Mouse (Mus musculus) forebrain, embryonic 15.5 days (tissue): ENCODE data around the gene Krt36. TPM values are rescaled to one million over a fixed set of nuclear protein-coding genes. Genes with fewer than 3 reads are reported as not detected.

Source experiments
- ATAC-seq: fragments of 200-750 bp; cut with Nextera tagmentation; replicated peaks from 2 replicates; pipeline ENCODE4 v1.8.0; 2017; ENCODE audit warnings: mild to moderate bottlenecking, moderate TSS enrichment, moderate library complexity
- H3K27ac ChIP-seq: fragments of 300-500 bp; sonication (generic); replicated peaks from 2 replicates; pipeline ENCODE4 v1.5.1; 2015; ENCODE audit warnings: mild to moderate bottlenecking, inconsistent platforms
- H3K27me3 ChIP-seq: fragments of 300-500 bp; sonication (generic); 2 replicates; pipeline ENCODE4 v1.6.1; 2015; ENCODE audit warnings: inconsistent platforms
- H3K36me3 ChIP-seq: fragments of 300-500 bp; sonication (generic); 2 replicates; pipeline ENCODE4 v1.6.1; 2015; ENCODE audit warnings: mild to moderate bottlenecking, inconsistent platforms
- H3K4me1 ChIP-seq: fragments of 300-500 bp; sonication (generic); 2 replicates; pipeline ENCODE4 v1.6.1; 2015; ENCODE audit warnings: inconsistent platforms
- H3K4me2 ChIP-seq: fragments of 300-500 bp; sonication (generic); replicated peaks from 2 replicates; pipeline ENCODE4 v1.6.1; 2015; ENCODE audit warnings: mild to moderate bottlenecking, inconsistent platforms
- H3K4me3 ChIP-seq: fragments of 300-500 bp; sonication (generic); 2 replicates; pipeline ENCODE4 v1.5.1; 2015; ENCODE audit warnings: mild to moderate bottlenecking, inconsistent platforms
- H3K9ac ChIP-seq: fragments of 300-500 bp; sonication (generic); replicated peaks from 2 replicates; pipeline ENCODE4 v1.6.1; 2015; ENCODE audit warnings: mild to moderate bottlenecking, inconsistent platforms
- H3K9me3 ChIP-seq: fragments of 300-500 bp; sonication (generic); 2 replicates; pipeline ENCODE4 v1.6.1; 2016; ENCODE audit warnings: inconsistent platforms
- WGBS: fragments of 180-500 bp; shearing (Covaris S2); methylation state at CpG from one replicate; pipeline ENCODE4 v1.1.7; 2015; ENCODE audit warnings: mixed read lengths; 5-methylcytosine and 5-hydroxymethylcytosine counted together
- polyA plus RNA-seq: library from polyadenylated mRNA; unstranded; fragments of >200 nt; fragmentation: Nextera tagmentation; extraction: Ambion mirVana; gene quantifications from 2 replicates; pipeline ENCODE4 v1.2.1, GENCODE M21; 2015

Krt36 gene
- polyA plus RNA-seq, 1 experiment from 2014 or later: not detected

DNA sequence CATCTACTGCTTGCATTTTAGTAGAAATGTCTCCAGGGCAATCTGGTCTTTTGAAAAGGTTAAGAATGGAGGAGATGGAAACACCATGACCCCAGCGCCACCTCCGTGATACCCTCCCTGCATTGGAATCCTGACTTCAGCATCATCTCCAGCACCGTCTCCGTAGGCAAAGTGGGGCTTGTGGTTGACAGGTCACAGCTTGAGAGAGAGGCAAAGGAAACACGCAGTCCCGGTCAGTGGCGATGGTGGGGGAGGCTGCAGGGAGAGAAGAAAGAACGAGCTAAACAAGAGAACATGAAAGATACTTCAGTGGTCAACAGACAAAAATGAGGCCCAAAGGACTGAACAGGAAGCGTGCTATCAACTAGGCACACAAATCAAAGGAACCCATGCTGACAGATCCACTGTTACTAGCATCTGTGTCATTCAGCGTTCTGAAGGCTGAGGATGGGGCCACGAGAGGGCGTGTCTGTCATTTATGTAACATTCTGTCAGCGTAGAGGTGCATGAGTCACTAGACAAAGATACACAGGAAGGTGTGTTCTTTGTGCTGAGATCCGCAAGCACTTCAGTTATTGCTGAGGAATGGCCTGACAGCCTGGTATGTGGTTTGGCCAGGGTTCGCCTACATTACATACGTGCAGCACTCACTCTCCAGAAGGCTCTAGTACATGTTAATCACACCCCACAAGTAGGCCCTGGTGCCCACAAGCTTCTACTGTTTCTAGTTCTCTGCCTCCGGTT is 38.0 kb downstream of the Krt36 start:
- H3K36me3 ChIP-seq: no peaks in the 10 kb centered on the region
- H3K27ac ChIP-seq: no peak overlapping the region
- no peaks in the 10 kb centered on the region for H3K4me1 ChIP-seq
- 92% methylated on average over 17 of the region's 17 CpGs for WGBS
- no peak overlapping the region for H3K9ac ChIP-seq
- no peaks in the 10 kb centered on the region for H3K27me3 ChIP-seq
- H3K9me3 ChIP-seq: no peaks in the 10 kb centered on the region
- ATAC-seq: no peak
- no peak overlapping the region for H3K4me3 ChIP-seq
- no peak overlapping the region for H3K4me2 ChIP-seq

DNA sequence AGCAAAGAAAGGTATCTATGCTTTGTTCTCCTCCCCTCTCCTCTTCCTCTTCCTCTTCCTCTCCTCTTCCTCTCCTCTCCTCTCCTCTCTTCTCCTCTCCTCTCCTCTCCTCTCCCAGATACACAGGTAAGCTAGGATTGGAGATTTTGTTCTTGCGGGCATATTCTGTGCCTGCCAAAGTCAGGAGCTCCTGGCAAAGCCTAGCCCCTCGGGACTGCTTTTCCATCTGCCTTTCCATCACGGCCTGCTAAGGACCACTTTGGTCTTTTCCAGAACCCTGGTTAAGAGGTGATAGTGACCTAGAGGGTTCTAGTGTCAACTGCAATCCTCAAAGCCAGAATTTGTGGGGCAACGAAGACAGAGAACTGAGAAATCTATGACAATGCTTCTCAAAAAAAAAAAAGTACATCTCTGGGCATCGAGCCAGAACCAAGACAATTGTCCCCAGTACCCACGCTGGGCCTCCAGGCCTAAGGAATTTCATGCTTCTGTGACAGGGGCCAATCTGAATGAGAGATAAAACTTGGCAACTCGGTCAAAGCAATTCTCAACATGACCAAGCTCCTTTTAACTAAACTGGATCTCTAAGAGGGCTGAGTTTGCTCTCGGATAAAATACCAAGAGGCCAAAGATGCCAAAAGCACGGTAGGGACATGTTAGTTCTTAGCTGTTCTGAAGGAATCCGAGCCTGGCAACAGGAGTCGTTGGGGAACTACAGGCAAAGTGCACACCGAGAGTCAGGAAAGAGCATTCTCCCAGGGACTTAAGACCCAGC is 39.0 kb downstream of the Krt36 start:
- Histone ChIP-seq H3K9me3 (no peaks in the 10 kb centered on the region), H3K4me3 (no peak overlapping the region), H3K27me3 (no peaks in the 10 kb centered on the region), H3K4me1 (no peaks in the 10 kb centered on the region), H3K36me3 (no peaks in the 10 kb centered on the region), H3K4me2 (no peak overlapping the region), H3K27ac (no peak overlapping the region), H3K9ac (no peak overlapping the region)
- no peak for ATAC-seq
- 67% methylated on average over 12 of the region's 12 CpGs for WGBS

DNA sequence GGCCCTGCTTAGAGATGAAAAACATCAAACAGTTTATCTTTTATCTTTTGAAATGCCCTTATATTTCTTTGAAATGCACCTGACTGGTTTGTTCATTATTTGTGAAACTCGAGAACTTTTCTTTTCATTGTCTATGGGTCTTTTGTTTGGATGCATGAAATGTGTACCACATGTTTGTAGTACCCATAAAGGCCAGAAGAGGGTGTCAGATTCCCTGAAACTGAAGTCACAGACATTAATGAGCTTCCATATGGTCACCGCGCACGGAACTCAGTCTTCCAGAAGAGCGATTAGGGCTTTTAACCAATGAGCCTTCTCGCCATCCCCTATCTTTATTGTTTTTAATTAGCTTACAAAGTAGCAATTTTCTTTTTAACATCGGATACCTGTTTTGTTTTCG is 46.6 kb downstream of the Krt36 start:
- WGBS: 63% methylated on average over 8 of the region's 8 CpGs
- no peak for ATAC-seq
- no peak overlapping the region for H3K4me3 ChIP-seq
- H3K9me3 ChIP-seq: no peaks in the 10 kb centered on the region
- no peak overlapping the region for H3K4me2 ChIP-seq
- H3K27me3 ChIP-seq: no peaks in the 10 kb centered on the region
- no peaks in the 10 kb centered on the region for H3K36me3 ChIP-seq
- H3K27ac ChIP-seq: no peak overlapping the region
- H3K9ac ChIP-seq: no peak overlapping the region
- H3K4me1 ChIP-seq: no peaks in the 10 kb centered on the region

DNA sequence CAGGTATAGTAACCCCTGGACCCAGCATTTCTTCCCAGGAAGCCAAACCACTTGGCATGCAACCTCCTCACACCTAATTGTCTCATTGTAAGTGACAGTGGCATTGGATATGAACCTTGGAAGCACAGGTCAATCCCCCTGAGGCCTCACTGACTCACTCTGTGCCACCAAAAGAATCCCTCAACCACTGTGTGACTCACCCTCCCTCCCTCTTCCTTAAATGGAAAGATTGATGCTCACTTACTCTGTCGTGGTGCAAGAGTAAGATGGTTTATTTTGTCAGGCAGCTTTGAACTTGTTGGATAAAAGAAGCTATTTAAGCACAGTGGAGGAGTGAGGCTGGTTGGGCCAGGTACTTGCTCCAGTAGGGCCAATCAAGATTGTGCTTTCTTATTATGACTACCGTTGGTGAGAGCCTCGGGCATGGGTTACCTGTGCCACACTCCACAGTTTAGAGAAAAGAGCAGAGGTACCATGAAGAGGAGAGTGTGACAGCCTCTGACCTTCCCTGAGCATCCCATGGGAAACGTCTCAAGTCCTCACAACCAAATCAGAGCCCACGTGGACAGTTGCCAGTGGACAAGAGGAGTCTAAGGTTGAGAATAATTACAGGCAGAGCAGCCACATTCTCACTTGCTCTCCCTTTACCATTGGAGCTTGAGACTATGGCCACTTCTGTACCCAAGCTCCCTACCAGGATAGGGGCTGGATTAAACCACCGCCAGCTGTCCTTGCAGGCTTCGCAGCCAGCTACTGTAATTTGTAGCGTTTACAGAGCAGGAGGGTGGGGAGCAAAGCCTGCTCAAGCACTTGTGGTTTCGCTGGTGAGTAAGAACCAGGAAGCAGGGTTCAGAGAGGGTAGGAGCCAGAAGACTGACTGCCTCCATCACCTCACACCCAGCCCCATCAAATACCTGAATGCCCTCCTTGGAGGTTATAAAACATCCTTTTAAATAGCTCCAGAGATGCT is 49.5 kb downstream of the Krt36 start:
- H3K4me3 ChIP-seq: no peak overlapping the region
- no peak overlapping the region for H3K27ac ChIP-seq
- 80% methylated on average over 9 of the region's 9 CpGs for WGBS
- H3K36me3 ChIP-seq: no peaks in the 10 kb centered on the region
- no peaks in the 10 kb centered on the region for H3K27me3 ChIP-seq
- H3K9ac ChIP-seq: no peak overlapping the region
- no peak for ATAC-seq
- no peak overlapping the region for H3K4me2 ChIP-seq
- H3K4me1 ChIP-seq: no peaks in the 10 kb centered on the region
- no peaks in the 10 kb centered on the region for H3K9me3 ChIP-seq

Other genes with a start within 250 kb of the Krt36 start
- not detected in 2 replicates for gene Gm11568, start 247.7 kb downstream of the Krt36 start, polyA plus RNA-seq
- gene Gm11559, start 241.2 kb downstream of the Krt36 start, polyA plus RNA-seq: not detected in 2 replicates
- not detected in 2 replicates for gene Krtap9-1, start 232.2 kb downstream of the Krt36 start, polyA plus RNA-seq
- not detected in 2 replicates for gene Gm11567, start 226.4 kb downstream of the Krt36 start, polyA plus RNA-seq
- gene Krtap31-1, start 197.7 kb downstream of the Krt36 start, polyA plus RNA-seq: not detected in 2 replicates
- not detected in 2 replicates for gene Gm11565, start 190.9 kb downstream of the Krt36 start, polyA plus RNA-seq
- gene Krtap31-2, start 169.3 kb downstream of the Krt36 start, polyA plus RNA-seq: not detected in 2 replicates
- not detected in 2 replicates for gene Krtap9-5, start 157.2 kb downstream of the Krt36 start, polyA plus RNA-seq
- gene Krtap29-1, start 126.6 kb downstream of the Krt36 start, polyA plus RNA-seq: not detected in 2 replicates
- not detected in 2 replicates for gene Krtap16-1, start 119.0 kb downstream of the Krt36 start, polyA plus RNA-seq
- not detected in 2 replicates for gene Krtap17-1, start 111.6 kb downstream of the Krt36 start, polyA plus RNA-seq
- not detected in 2 replicates for gene Krt33a, start 89.4 kb downstream of the Krt36 start, polyA plus RNA-seq
- not detected in 2 replicates for gene Krt33b, start 75.8 kb downstream of the Krt36 start, polyA plus RNA-seq
- not detected in 2 replicates for gene Krt34, start 64.1 kb downstream of the Krt36 start, polyA plus RNA-seq
- not detected in 2 replicates for gene Krt31, start 55.1 kb downstream of the Krt36 start, polyA plus RNA-seq
- not detected in 2 replicates for gene Krt32, start 17.4 kb downstream of the Krt36 start, polyA plus RNA-seq
- not detected in 2 replicates for gene Krt35, start 9.4 kb downstream of the Krt36 start, polyA plus RNA-seq
- gene Krt13, start 15.9 kb upstream of the Krt36 start, polyA plus RNA-seq: not detected in 2 replicates
- 0.60 TPM in 1 of 2 replicates, not detected in the other for gene Krt15, start 30.3 kb upstream of the Krt36 start, polyA plus RNA-seq
- gene Krt19, start 43.0 kb upstream of the Krt36 start, polyA plus RNA-seq: 0.32 and 3.8 TPM in 2 replicates
- not detected in 2 replicates for gene Krt9, start 87.6 kb upstream of the Krt36 start, polyA plus RNA-seq
- 0.25 TPM in 1 of 2 replicates, not detected in the other for gene Krt14, start 101.9 kb upstream of the Krt36 start, polyA plus RNA-seq
- gene Krt16, start 143.3 kb upstream of the Krt36 start, polyA plus RNA-seq: not detected in 2 replicates
- 0.31 TPM in 1 of 2 replicates, not detected in the other for gene Krt17, start 155.4 kb upstream of the Krt36 start, polyA plus RNA-seq
- gene Krt42, start 164.2 kb upstream of the Krt36 start, polyA plus RNA-seq: not detected in 2 replicates
- gene Eif1, start 214.3 kb upstream of the Krt36 start, polyA plus RNA-seq: 1,252 and 1,271 TPM in 2 replicates
- gene Gast, start 228.8 kb upstream of the Krt36 start, polyA plus RNA-seq: 0.57 and 0.78 TPM in 2 replicates